Comparison of ENCODE assay signal across 9 mouse cellular contexts in genomic region chr1:181255450-181255849, GRCm38 (mm10). TPM values are rescaled to one million over a fixed set of nuclear protein-coding genes. Genes with fewer than 3 reads are reported as not detected.
DNase-seq lines count a peak whose midpoint lies in the region; ATAC-seq and TF ChIP-seq lines count a peak whose summit lies in the region.
"Had no signal": no experiment of that assay in that cellular context is flagged by ENCODE, and none has a peak within 500 bp of the region (broad histone marks: within the 10 kb centered on the region; RNA-seq: fewer than 3 reads in every experiment).

No protein-coding gene starts in this region.

- peak overlapping the region; percentile 77; the same call in 1 of the 2 replicates for H3K4me2 ChIP-seq in hindbrain, embryonic 11.5 days (replicated peaks; ENCODE audit: low read depth, low read length)

- no peak for DNase-seq in heart, embryonic 10.5 days (ENCODE audit: low spot score)
- no peak for DNase-seq in heart, postnatal 36 days
- DNase-seq in MEL (ENCODE audit: low read depth, low spot score): no peak
- DNase-seq in hindbrain, embryonic 11.5 days (ENCODE audit: low spot score): no peak
- DNase-seq in cerebellum, adult 9-10 months: no peak
- DNase-seq in left cerebral cortex, postnatal 25 days (ENCODE audit: low spot score in 2 of 2): no peak
- no peak for DNase-seq in c-Kit-positive CD71-positive TER-119-positive erythroid progenitor cells, embryonic 14.5 days (ENCODE audit: low spot score)

- H3K9ac ChIP-seq in MEL (ENCODE audit: control insufficient read depth, low read depth, low read length, poor library complexity, severe bottlenecking): peak overlapping the region; percentile 73
- H3K9ac ChIP-seq in hindbrain, embryonic 11.5 days (ENCODE audit: low read depth, low read length): no peak overlapping the region

- 61% methylated on average over 9 of the region's 9 CpGs for WGBS in heart, embryonic 10.5 days
- 72% methylated on average over 9 of the region's 9 CpGs for WGBS in hindbrain, embryonic 11.5 days
- 75% methylated on average over 9 of the region's 9 CpGs for WGBS in macrophage (ENCODE audit: missing documents)

- intact Hi-C loops in heart, postnatal 36 days (cut with DNase I): no loop called here
- intact Hi-C loops in left cerebral cortex, postnatal 25 days (cut with DNase I): no loop called here

- TF ChIP-seq CTCF in MEL (IDR thresholded peaks at IDR 0.05 in 2 of 3, conservative IDR thresholded peaks at IDR 0.05 in 1 of 3; ENCODE audit: control insufficient read depth in 1 of 3, insufficient read depth in 1 of 3, low read depth in 2 of 3, low read length in 3 of 3, poor library complexity in 1 of 3, severe bottlenecking in 1 of 3): no peak

- TF ChIP-seq EP300 in MEL (IDR thresholded peaks at IDR 0.05; ENCODE audit: low read depth in 1 of 2, low read length in 2 of 2): no peak

- no peak for ATAC-seq in hindbrain, embryonic 11.5 days (ENCODE audit: low FRiP score)

- no peaks in the 10 kb centered on the region for H3K36me3 ChIP-seq in heart, embryonic 10.5 days
- H3K36me3 ChIP-seq in MEL (ENCODE audit: control insufficient read depth in 1 of 2, insufficient read depth in 2 of 2, low read length in 2 of 2): peaks cover 0 to 16% of the 10 kb centered on the region in 2 experiments; a peak in 2 of 4 replicates
- H3K36me3 ChIP-seq in hindbrain, embryonic 11.5 days (ENCODE audit: control insufficient read depth, insufficient read depth, low read length): no peaks in the 10 kb centered on the region
- no peaks in the 10 kb centered on the region for H3K36me3 ChIP-seq in macrophage (ENCODE audit: inconsistent target)
- H3K36me3 ChIP-seq: limb, embryonic 15.5 days had no signal

- no peaks in the 10 kb centered on the region for H3K9me3 ChIP-seq in heart, embryonic 10.5 days
- no peaks in the 10 kb centered on the region for H3K9me3 ChIP-seq in MEL (replicated peaks; ENCODE audit: insufficient read depth, low read length)
- H3K9me3 ChIP-seq in hindbrain, embryonic 11.5 days (ENCODE audit: control insufficient read depth, low read length): no peaks in the 10 kb centered on the region
- H3K9me3 ChIP-seq: limb, embryonic 15.5 days had no signal

- no peaks in the 10 kb centered on the region for H3K27me3 ChIP-seq in heart, embryonic 10.5 days (ENCODE audit: insufficient read depth, poor library complexity, severe bottlenecking)
- H3K27me3 ChIP-seq in MEL (ENCODE audit: control insufficient read depth in 1 of 2, insufficient read depth in 2 of 2, low read length in 2 of 2): no peaks in the 10 kb centered on the region
- H3K27me3 ChIP-seq in hindbrain, embryonic 11.5 days (ENCODE audit: control insufficient read depth, insufficient read depth, low read length): no peaks in the 10 kb centered on the region

- no peak overlapping the region; the same call in 1 of the 2 replicates for H3K4me3 ChIP-seq in heart, embryonic 10.5 days
- H3K4me3 ChIP-seq in MEL (ENCODE audit: control insufficient read depth in 1 of 2, insufficient read depth in 1 of 2, low read depth in 2 of 2, low read length in 2 of 2) (peak overlapping the region; percentile 60 to 72), macrophage (ENCODE audit: inconsistent target) (no peak overlapping the region)
- H3K4me3 ChIP-seq in hindbrain, embryonic 11.5 days (ENCODE audit: low read depth, low read length): no peak overlapping the region; the same call in 1 of the 2 replicates

- no peak for TF ChIP-seq POLR2A in MEL (IDR thresholded peaks at IDR 0.05; ENCODE audit: control insufficient read depth in 1 of 2, insufficient read depth in 1 of 2, low read depth in 1 of 2, low read length in 2 of 2, poor library complexity in 1 of 2)

- H3K4me1 ChIP-seq in heart, embryonic 10.5 days: peaks cover 67% of the 10 kb centered on the region
- peaks cover 12 to 30% of the 10 kb centered on the region in 2 experiments for H3K4me1 ChIP-seq in MEL (ENCODE audit: control insufficient read depth in 1 of 2, insufficient read depth in 2 of 2, low read length in 2 of 2)
- H3K4me1 ChIP-seq in hindbrain, embryonic 11.5 days (replicated peaks; ENCODE audit: control insufficient read depth, insufficient read depth, low read length): peaks cover 6% of the 10 kb centered on the region; the same call in 1 of the 2 replicates

- H3K79me2 ChIP-seq in MEL (ENCODE audit: control insufficient read depth, insufficient read depth, low read length, poor library complexity) (no peaks in the 10 kb centered on the region; the same call in 1 of the 2 replicates), macrophage (ENCODE audit: inconsistent target) (no peaks in the 10 kb centered on the region)

- peak overlapping the region; percentile 90; the same call in 1 of the 2 replicates for H3K27ac ChIP-seq in heart, embryonic 10.5 days
- H3K27ac ChIP-seq in MEL (ENCODE audit: control insufficient read depth, low read depth, low read length) (peak overlapping the region; percentile 91), macrophage (peak overlapping the region; percentile 95)
- no peak overlapping the region for H3K27ac ChIP-seq in hindbrain, embryonic 11.5 days (ENCODE audit: low read depth, low read length)

- no peak for TF ChIP-seq RAD21 in MEL (IDR thresholded peaks at IDR 0.05; ENCODE audit: low read depth, low read length)

TF ChIP-seq in MEL, 35 proteins besides CTCF, POLR2A, EP300 and RAD21:
- 0 out of 2 replicates have a peak, but pooled peaks have one; percentile 12 for TF ChIP-seq TCF12 (IDR thresholded peaks at IDR 0.05; ENCODE audit: low read depth, low read length)
- TF ChIP-seq POLR2AphosphoS5 (IDR thresholded peaks at IDR 0.05; ENCODE audit: borderline replicate concordance, low read depth, low read length): no peak

RNA-seq across cellular contexts. Expression of gene Wdr26, which starts 43.6 kb away (rescaled TPM):
- 24.4 and 26.3 TPM in 2 replicates for polyA plus RNA-seq in heart, embryonic 10.5 days (2016; fragmentation: Nextera tagmentation; extraction: Ambion mirVana)
- 100 to 1,000 TPM; 110 to 115 TPM for total RNA-seq in heart, postnatal 36 days (2021)
- 21.6 and 23.5 TPM in 2 replicates for total RNA-seq in MEL (2012; rRNA removed)
- polyA plus RNA-seq in MEL (2012; ENCODE audit: insufficient read depth in 1 of 2, insufficient read length in 2 of 2, low read depth in 1 of 2, low replicate concordance in 2 of 2, missing spikeins in 1 of 2): 10 to 100 TPM in 1 of 2 experiments, not detected in 1; 35.1 TPM
- 41.3 and 50.1 TPM in 2 replicates for polyA plus RNA-seq in hindbrain, embryonic 11.5 days (2014; fragmentation: Nextera tagmentation; extraction: Ambion mirVana)
- 100 to 1,000 TPM; 306 to 843 (median 604) TPM for total RNA-seq in macrophage (2018; cell fraction: chromatin; rRNA removed)
- total RNA-seq in macrophage (2018; cell fraction: cytosol; rRNA removed): 100 to 1,000 TPM; 117 to 200 (median 160) TPM
- total RNA-seq in macrophage (2018; cell fraction: nucleus; rRNA removed): 100 to 1,000 TPM; 284 to 524 (median 451) TPM
- polyA plus RNA-seq in macrophage (2018): 115 to 137 TPM (median 119 TPM) in 3 replicates
- 100 to 1,000 TPM; 106 to 119 TPM for total RNA-seq in left cerebral cortex, postnatal 25 days (2021)

Comparison
In these comparisons a context has a peak if more than half of its experiments do, and no peak if none do; other contexts are left out.
1. H3K4me3 ChIP-seq: peak in MEL (2 of 2); none in heart, embryonic 10.5 days (single experiment), hindbrain, embryonic 11.5 days (single experiment) and macrophage (single experiment).